Mouse (Mus musculus): ENCODE results near the gene Prkab2.

DNA sequence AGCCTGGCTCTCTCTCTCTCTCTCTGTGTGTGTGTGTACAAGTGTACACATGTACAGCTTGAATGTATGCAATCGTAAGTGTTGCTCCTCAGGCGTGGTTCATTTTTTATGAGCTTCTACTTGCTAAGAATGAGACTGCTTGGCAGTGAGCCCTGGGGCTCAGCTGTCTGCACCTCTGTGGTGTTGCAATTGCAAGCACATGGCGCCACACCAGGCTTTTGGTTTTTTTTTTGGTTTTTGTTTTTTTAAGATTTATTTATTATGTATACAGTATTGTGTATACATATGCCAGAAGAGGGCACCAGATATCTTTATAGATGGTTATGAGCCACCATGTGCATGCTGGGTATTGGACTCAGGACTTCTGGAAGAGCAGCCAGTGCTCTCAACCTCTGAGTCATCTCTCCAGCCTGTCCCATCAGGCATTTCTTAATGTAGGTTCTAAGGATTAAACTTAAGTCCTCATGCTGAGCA is 23.7 kb upstream of the Prkab2 start:
- TF ChIP-seq CTCF (IDR thresholded peaks at IDR 0.05; ENCODE audit: low read depth, low read length): no peak
- no peak for TF ChIP-seq POLR2A (IDR thresholded peaks at IDR 0.05; ENCODE audit: insufficient read depth, low read length)

All from ES-Bruce4 (cell line).